Mouse (Mus musculus): Measurements from ENCODE around the gene Carns1.

DNA sequence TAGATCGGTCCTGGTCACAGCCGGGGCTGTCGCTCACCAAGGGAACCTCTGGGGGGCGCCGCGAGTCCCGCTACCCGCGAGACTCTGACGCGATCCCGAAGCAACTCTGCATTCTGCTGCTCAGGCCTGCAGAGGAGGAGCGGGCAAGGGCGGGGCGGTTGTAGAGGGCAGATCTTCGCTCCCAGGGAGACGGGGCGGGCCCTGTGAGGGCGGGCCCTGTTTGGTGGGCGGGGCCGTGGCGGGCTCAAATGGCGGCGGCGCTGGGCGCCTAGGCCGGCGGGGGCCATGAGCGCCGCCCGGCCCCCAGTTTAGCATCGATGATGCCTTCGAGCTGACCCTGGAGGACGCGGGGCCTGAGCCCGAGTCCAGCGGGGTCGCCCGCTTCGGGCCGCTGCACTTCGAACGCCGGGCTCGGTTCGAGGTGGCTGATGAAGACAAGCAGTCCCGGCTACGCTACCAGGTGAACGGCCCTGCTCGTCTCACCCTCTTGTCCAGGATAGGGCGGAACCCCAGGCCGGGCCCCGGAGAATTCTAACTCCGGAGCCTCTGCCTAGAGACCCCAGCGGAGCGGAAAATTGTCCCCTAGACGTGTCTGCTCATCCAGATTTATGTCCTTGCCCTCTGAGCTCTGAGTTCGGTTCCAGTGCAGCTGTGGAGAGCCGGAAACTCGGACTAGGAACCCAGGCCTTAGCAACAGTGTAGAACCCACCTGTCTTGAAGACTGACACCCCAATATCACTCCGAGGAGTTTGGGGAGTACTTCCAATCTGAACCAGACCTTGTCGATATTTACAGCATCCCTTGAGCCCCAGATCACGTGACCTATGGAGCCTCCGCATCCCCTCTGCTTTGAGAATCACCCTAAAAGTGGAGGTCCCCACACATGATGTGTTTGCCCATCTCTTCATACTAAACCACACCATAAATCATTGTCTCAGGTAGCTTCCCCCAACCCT, 49.3 kb downstream of the Carns1 start, which contains the start of gene Aip:
- 0 out of 2 replicates have a peak, but pooled peaks have one; percentile 35 for TF ChIP-seq POLR2A (IDR thresholded peaks at IDR 0.05; ENCODE audit: borderline replicate concordance, extremely low read depth, low read depth, low read length)
- TF ChIP-seq CTCF (IDR thresholded peaks at IDR 0.05; ENCODE audit: insufficient read depth, low read length) = peak; percentile 37
